In genomic region chr13:54374106-54374706, GRCm38 (mm10) we compare ENCODE assay signal across 15 mouse cellular contexts. TPM values are rescaled to one million over a fixed set of nuclear protein-coding genes. Genes with fewer than 3 reads are reported as not detected.
A peak's percentile ranks its signal among the peaks of the same experiment; 100 is the strongest.
DNase-seq lines count a peak whose midpoint lies in the region; ATAC-seq and TF ChIP-seq lines count a peak whose summit lies in the region.
"Had no signal": no experiment of that assay in that cellular context is flagged by ENCODE, and none has a peak within 500 bp of the region (broad histone marks: within the 10 kb centered on the region; RNA-seq: fewer than 3 reads in every experiment).

No protein-coding gene starts in this region.

- H3K4me2 ChIP-seq in forebrain, embryonic 12.5 days, result peak overlapping the region; percentile 15
- 0 out of 2 replicates have a peak overlapping the region, but pooled peaks have one; percentile 0 for H3K4me2 ChIP-seq in hindbrain, embryonic 12.5 days (replicated peaks)
- H3K4me2 ChIP-seq: heart, embryonic 11.5 days; limb, embryonic 12.5 days had no signal

- H3K27ac ChIP-seq in forebrain, embryonic 12.5 days, result 0 out of 2 replicates have a peak overlapping the region, but pooled peaks have one; percentile 19
- no peak overlapping the region for H3K27ac ChIP-seq in forebrain, embryonic 10.5 days
- no peak overlapping the region for H3K27ac ChIP-seq in hindbrain, embryonic 12.5 days
- no peak overlapping the region for H3K27ac ChIP-seq in olfactory bulb, adult 2 months (ENCODE audit: insufficient read depth, low read depth, low read length)
- H3K27ac ChIP-seq: limb, embryonic 12.5 days had no signal

- no peak for ATAC-seq in forebrain, embryonic 12.5 days (ENCODE audit: low FRiP score)
- no peak for ATAC-seq in hindbrain, embryonic 12.5 days (ENCODE audit: low FRiP score)

- H3K9ac ChIP-seq in forebrain, embryonic 12.5 days, result no peak overlapping the region
- H3K9ac ChIP-seq in hindbrain, embryonic 12.5 days, result no peak overlapping the region
- H3K9ac ChIP-seq: limb, embryonic 12.5 days had no signal

- H3K27me3 ChIP-seq in forebrain, embryonic 12.5 days, result peaks cover 24% of the 10 kb centered on the region
- peaks cover 60% of the 10 kb centered on the region for H3K27me3 ChIP-seq in forebrain, embryonic 10.5 days (ENCODE audit: poor library complexity, severe bottlenecking)
- peaks cover 17% of the 10 kb centered on the region for H3K27me3 ChIP-seq in hindbrain, embryonic 12.5 days

- TF ChIP-seq CTCF in olfactory bulb, adult 2 months (IDR thresholded peaks at IDR 0.05; ENCODE audit: insufficient read depth, low read depth, low read length), result no peak

- 44% methylated on average over 9 of the region's 9 CpGs for WGBS in forebrain, embryonic 12.5 days
- 47% methylated on average over 9 of the region's 9 CpGs for WGBS in forebrain, embryonic 10.5 days
- 45% methylated on average over 9 of the region's 9 CpGs for WGBS in hindbrain, embryonic 12.5 days
- 40% methylated on average over 9 of the region's 9 CpGs for WGBS in olfactory bulb, adult 2 months

- no peak for DNase-seq in forebrain, embryonic 10.5 days (ENCODE audit: extremely low spot score, low spot score)
- peak; percentile 76 to 85 for DNase-seq in right cerebral cortex, postnatal 10 days (ENCODE audit: low spot score in 2 of 2)
- no peak for DNase-seq in right cerebral cortex, postnatal 4 days
- no peak for DNase-seq in gastrocnemius, postnatal 10 days
- DNase-seq in adrenal gland, adult (ENCODE audit: inconsistent age in 2 of 2, low spot score in 1 of 2), result no peak
- DNase-seq: B cell, adult 2 months; kidney, adult 9 months; lung, postnatal 4 days; thymus, adult 2 months had no signal

- no peaks in the 10 kb centered on the region for H3K36me3 ChIP-seq in forebrain, embryonic 12.5 days (replicated peaks)
- H3K36me3 ChIP-seq in forebrain, embryonic 10.5 days (replicated peaks), result 0 out of 2 replicates have a peak, but pooled peaks cover 4% of the 10 kb centered on the region
- no peaks in the 10 kb centered on the region for H3K36me3 ChIP-seq in hindbrain, embryonic 12.5 days
- H3K36me3 ChIP-seq: limb, embryonic 12.5 days had no signal

- no peaks in the 10 kb centered on the region for H3K9me3 ChIP-seq in forebrain, embryonic 12.5 days
- no peaks in the 10 kb centered on the region for H3K9me3 ChIP-seq in forebrain, embryonic 10.5 days
- H3K9me3 ChIP-seq in hindbrain, embryonic 12.5 days (replicated peaks), result no peaks in the 10 kb centered on the region
- H3K9me3 ChIP-seq: limb, embryonic 12.5 days had no signal

- no peak overlapping the region for H3K4me3 ChIP-seq in forebrain, embryonic 12.5 days (replicated peaks)
- no peak overlapping the region for H3K4me3 ChIP-seq in forebrain, embryonic 10.5 days
- H3K4me3 ChIP-seq in hindbrain, embryonic 12.5 days, result no peak overlapping the region
- peak overlapping the region; percentile 1; the same call in 1 of the 2 replicates for H3K4me3 ChIP-seq in olfactory bulb, adult 2 months (ENCODE audit: insufficient read depth, low read depth, low read length)
- H3K4me3 ChIP-seq: limb, embryonic 12.5 days; myocyte had no signal

- no peak for TF ChIP-seq POLR2A in olfactory bulb, adult 2 months (IDR thresholded peaks at IDR 0.05; ENCODE audit: insufficient read depth, low read depth, low read length)

- peaks cover 52% of the 10 kb centered on the region for H3K4me1 ChIP-seq in forebrain, embryonic 12.5 days
- H3K4me1 ChIP-seq in forebrain, embryonic 10.5 days, result peaks cover 37% of the 10 kb centered on the region
- H3K4me1 ChIP-seq in hindbrain, embryonic 12.5 days, result peaks cover 35% of the 10 kb centered on the region
- peaks cover 26% of the 10 kb centered on the region for H3K4me1 ChIP-seq in olfactory bulb, adult 2 months (ENCODE audit: control insufficient read depth, insufficient read depth, low read length)

RNA-seq across cellular contexts. Expression of gene Cplx2, which starts 3.1 kb away (rescaled TPM):
- 14.9 and 15.5 TPM in 2 replicates for polyA plus RNA-seq in forebrain, embryonic 12.5 days (2016; fragmentation: Nextera tagmentation; extraction: Ambion mirVana)
- 5.5 TPM in 2 replicates for polyA plus RNA-seq in forebrain, embryonic 10.5 days (2016; fragmentation: Nextera tagmentation; extraction: Ambion mirVana)
- 12.5 and 13.8 TPM in 2 replicates for polyA plus RNA-seq in hindbrain, embryonic 12.5 days (2016; fragmentation: Nextera tagmentation; extraction: Ambion mirVana)
- not detected in 2 replicates for polyA plus RNA-seq in olfactory bulb, adult 2 months (2012; ENCODE audit: insufficient read depth, insufficient read length, low replicate concordance, missing spikeins)
- total RNA-seq in gastrocnemius, postnatal 10 days (2021), result 10 to 100 TPM in 1 of 2 experiments, 1 to 10 TPM in 1; 8.9 to 11.0 TPM

Comparison
In these comparisons a context has a peak if more than half of its experiments do, and no peak if none do; other contexts are left out.
1. DNase-seq: peak in right cerebral cortex, postnatal 10 days (2 of 2); none in forebrain, embryonic 10.5 days (single experiment), right cerebral cortex, postnatal 4 days (single experiment), gastrocnemius, postnatal 10 days (single experiment) and adrenal gland, adult (0 of 2).